Mouse (Mus musculus): ENCODE results near the gene Aatk. TPM values are rescaled to one million over a fixed set of nuclear protein-coding genes. Genes with fewer than 3 reads are reported as not detected.

The Aatk gene
- total and polyA plus RNA-seq, 2 experiments from 2014 or later, result 31.7 to 110 TPM

DNA sequence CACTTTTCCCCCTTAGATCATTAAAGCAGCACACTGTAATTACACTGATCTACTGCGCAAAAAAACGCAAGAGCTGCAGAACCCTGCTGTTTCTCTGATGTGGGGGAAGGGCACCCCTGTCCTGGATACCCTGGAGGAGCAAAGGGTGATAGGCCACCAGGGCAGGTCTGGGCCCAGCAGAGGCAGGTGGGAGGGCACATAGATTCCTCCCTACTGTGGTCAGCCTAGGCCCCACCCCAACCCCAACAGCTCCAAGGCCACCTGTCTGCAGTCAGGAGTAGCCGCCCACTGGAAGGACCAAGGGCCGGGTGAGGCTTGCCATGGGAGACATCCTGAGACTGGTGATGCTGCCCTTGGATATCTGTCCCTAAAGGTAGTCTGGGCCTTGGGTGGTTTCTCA is 1.6 kb downstream of the Aatk start:
- WGBS, result 34% methylated on average over 4 of the region's 4 CpGs
- Histone ChIP-seq H3K4me2 (ENCODE audit: low read depth) (peak overlapping the region; percentile 90), H3K27me3 (ENCODE audit: insufficient read depth, low read length) (no peaks in the 10 kb centered on the region), H3K27ac (ENCODE audit: low read depth, low read length) (peak overlapping the region; percentile 94), H3K9ac (peak overlapping the region; percentile 98), H3K4me1 (ENCODE audit: insufficient read depth) (peaks cover 18% of the 10 kb centered on the region), H3K36me3 (ENCODE audit: insufficient read depth) (no peaks in the 10 kb centered on the region), H3K9me3 (ENCODE audit: low read length) (no peaks in the 10 kb centered on the region), H3K4me3 (ENCODE audit: low read depth, low read length) (peak overlapping the region; percentile 80)
- ATAC-seq (no peak), DNase-seq (no peak)
- TF ChIP-seq CTCF (IDR thresholded peaks at IDR 0.05; ENCODE audit: low read depth), result no peak

DNA sequence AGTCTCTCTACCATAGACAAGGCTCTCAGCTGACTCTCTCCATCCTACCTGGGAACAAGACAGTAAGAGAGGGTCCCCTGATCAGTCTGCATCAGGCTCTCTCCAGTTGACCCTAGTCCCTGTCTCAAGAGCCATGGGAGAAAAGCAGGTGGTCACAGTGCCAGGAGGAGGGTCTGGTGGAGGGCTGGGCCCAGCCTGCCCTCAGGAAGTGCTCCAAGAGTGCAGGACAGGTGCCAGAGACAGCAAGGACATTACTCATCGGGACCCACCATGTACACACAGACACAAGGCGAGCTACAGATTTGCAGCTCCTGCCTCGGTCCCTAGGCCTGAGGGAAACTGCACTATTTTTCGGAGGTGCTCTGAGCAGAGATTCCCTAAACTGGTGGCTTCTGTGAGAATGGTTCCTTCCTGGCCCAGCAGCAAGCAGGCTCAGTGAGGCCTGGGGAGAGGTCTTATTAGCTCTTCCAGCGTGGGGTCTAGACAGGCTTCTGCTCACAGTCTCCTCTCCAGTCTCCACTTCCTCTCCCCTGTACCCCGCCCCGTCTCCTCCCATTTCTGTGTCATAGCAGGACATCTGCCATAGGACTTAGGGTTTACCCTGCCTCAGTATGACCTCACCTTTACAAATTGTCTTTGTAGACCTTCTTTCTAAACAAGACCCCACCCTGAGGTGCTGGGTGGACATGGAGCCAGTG is 4.7 kb downstream of the Aatk start:
- no peaks in the 10 kb centered on the region for H3K27me3 ChIP-seq (ENCODE audit: insufficient read depth, low read length)
- H3K4me1 ChIP-seq (ENCODE audit: insufficient read depth), result peaks cover 14% of the 10 kb centered on the region; the same call in 1 of the 2 replicates
- H3K4me3 ChIP-seq (ENCODE audit: low read depth, low read length), result no peak overlapping the region
- DNase-seq, result no peak
- 84% methylated on average over 7 of the region's 7 CpGs for WGBS
- no peak for TF ChIP-seq CTCF (IDR thresholded peaks at IDR 0.05; ENCODE audit: low read depth)
- no peak overlapping the region for H3K27ac ChIP-seq (ENCODE audit: low read depth, low read length)
- no peaks in the 10 kb centered on the region for H3K9me3 ChIP-seq (ENCODE audit: low read length)
- ATAC-seq, result no peak
- no peak overlapping the region for H3K4me2 ChIP-seq (ENCODE audit: low read depth)
- H3K9ac ChIP-seq, result no peak overlapping the region
- no peaks in the 10 kb centered on the region for H3K36me3 ChIP-seq (ENCODE audit: insufficient read depth)

DNA sequence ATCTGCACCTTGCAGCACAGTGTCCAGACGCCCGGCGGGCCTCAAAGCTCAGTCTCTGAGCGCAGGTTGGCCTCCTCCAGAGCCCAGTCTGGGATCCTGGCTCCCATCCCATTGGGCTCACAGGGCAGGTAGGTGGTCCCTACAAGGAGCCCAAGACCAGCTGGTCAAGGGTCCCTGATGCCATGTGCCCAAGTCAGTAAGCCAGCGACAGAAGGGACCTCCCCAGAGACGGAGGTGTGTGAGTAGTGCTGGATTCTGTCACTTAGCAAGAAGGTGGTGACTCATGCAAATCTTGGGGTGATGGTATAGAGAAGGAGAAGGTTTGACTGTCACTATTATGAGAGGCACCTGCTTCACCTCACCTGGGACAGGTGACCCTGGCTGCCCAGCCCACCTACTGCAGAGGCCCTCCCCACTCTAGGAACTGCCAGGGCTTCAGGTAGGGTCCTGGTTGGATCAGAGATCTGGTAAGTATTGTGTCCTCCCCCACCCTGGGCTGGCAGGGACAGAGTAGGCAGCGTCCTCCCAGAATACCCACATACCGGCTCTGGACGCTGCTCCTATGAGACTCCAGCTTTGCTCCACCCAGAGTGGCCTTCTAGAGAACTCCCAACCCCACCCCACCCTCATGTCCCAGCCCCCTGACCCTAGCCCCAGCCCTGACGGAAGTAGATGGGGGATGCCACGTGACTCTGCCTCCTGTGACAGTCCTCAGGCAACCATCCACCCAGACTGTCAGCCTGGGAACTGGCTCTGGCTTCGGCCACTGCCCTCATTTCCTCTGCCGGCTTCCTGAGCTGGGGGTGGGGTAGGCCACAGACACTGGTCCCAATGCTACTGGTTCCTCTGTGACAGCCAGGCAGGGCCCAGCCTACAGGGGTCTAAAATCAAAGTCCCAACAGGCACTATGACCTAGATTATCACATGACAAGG is 5.5 kb downstream of the Aatk start:
- TF ChIP-seq CTCF (IDR thresholded peaks at IDR 0.05; ENCODE audit: low read depth), result no peak
- Histone ChIP-seq H3K4me2 (ENCODE audit: low read depth) (no peak overlapping the region), H3K4me3 (ENCODE audit: low read depth, low read length) (no peak overlapping the region), H3K27me3 (ENCODE audit: insufficient read depth, low read length) (no peaks in the 10 kb centered on the region), H3K27ac (ENCODE audit: low read depth, low read length) (no peak overlapping the region), H3K9me3 (ENCODE audit: low read length) (no peaks in the 10 kb centered on the region), H3K9ac (no peak overlapping the region), H3K36me3 (ENCODE audit: insufficient read depth) (no peaks in the 10 kb centered on the region), H3K4me1 (ENCODE audit: insufficient read depth) (peaks cover 14% of the 10 kb centered on the region; the same call in 1 of the 2 replicates)
- DNase-seq (no peak), ATAC-seq (no peak)
- WGBS, result 68% methylated on average over 13 of the region's 13 CpGs

DNA sequence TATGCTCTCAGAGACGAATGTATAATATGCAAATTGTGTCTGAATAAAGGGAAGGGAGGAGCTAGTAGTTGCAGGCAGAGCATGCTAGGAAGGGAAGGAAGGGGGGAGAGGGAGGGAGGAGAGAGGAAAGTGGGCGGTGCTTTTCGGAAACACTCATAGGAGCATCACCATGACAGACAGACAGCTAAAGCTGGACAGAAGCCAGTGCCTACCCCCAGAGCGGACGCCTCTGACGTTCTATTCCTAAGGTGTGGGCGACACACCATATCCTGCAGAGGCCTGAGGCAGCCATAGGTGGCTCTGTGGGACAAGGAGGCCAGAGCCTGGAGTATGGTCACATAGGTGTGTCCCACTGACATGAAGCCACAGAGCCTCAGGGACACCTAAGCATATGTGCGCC is 6.5 kb downstream of the Aatk start:
- Histone ChIP-seq H3K4me1 (ENCODE audit: insufficient read depth) (peaks cover 14% of the 10 kb centered on the region; the same call in 1 of the 2 replicates), H3K27ac (ENCODE audit: low read depth, low read length) (no peak overlapping the region), H3K4me3 (ENCODE audit: low read depth, low read length) (no peak overlapping the region), H3K36me3 (ENCODE audit: insufficient read depth) (no peaks in the 10 kb centered on the region), H3K9ac (no peak overlapping the region), H3K4me2 (ENCODE audit: low read depth) (no peak overlapping the region), H3K9me3 (ENCODE audit: low read length) (no peaks in the 10 kb centered on the region), H3K27me3 (ENCODE audit: insufficient read depth, low read length) (no peaks in the 10 kb centered on the region)
- DNase-seq (no peak), ATAC-seq (peak; percentile 40; the same call in 1 of the 2 replicates)
- 64% methylated on average over 8 of the region's 8 CpGs for WGBS
- TF ChIP-seq CTCF (IDR thresholded peaks at IDR 0.05; ENCODE audit: low read depth), result no peak

DNA sequence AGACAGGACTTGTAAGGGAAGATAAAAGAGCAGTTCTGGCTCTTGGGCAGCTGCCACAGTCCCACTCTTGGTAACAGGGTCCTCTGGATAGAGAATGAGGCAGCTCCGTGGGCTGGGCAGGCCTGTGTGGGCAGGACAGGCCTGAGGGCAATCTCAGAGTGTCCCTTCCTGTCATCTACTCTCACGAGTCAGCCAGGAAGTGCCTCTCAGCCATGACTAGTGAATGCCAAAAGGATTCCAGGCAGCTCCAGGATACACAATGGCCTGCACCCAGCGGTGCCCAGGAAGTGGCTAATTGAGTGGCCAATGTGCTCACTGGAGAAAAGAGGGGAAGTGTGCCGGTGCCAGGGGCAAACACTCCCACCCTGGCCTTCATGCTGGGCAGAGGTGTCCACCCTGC is 7.4 kb downstream of the Aatk start:
- Histone ChIP-seq H3K4me1 (ENCODE audit: insufficient read depth) (peaks cover 6% of the 10 kb centered on the region; the same call in 1 of the 2 replicates), H3K27ac (ENCODE audit: low read depth, low read length) (peak overlapping the region; percentile 22; the same call in 1 of the 2 replicates), H3K36me3 (ENCODE audit: insufficient read depth) (no peaks in the 10 kb centered on the region), H3K9me3 (ENCODE audit: low read length) (no peaks in the 10 kb centered on the region), H3K4me2 (ENCODE audit: low read depth) (no peak overlapping the region), H3K27me3 (ENCODE audit: insufficient read depth, low read length) (no peaks in the 10 kb centered on the region), H3K9ac (no peak overlapping the region), H3K4me3 (ENCODE audit: low read depth, low read length) (no peak overlapping the region)
- no peak for TF ChIP-seq CTCF (IDR thresholded peaks at IDR 0.05; ENCODE audit: low read depth)
- ATAC-seq (peak; percentile 41), DNase-seq (no peak)
- whole genome bisulfite sequencing, result 23% methylated on average over 4 of the region's 4 CpGs

DNA sequence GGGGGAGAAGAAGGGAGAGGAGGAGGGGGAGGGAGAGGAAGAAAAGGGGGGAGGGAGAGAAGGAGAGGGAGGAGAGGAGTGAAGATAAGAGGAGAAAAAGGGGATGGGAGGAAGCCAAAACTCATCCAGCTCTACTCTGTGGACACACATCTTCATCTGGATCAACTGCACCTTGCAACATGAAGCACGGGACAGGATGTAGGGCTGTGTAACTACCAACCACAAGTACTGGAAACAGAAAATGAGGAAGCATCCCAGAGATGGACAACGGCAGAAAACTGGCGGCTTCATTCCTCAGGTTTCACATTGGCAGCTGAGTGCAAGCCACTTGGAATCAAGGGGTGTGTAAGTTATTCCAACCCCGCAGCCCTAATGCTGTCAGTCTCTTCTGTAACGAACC is 12.2 kb downstream of the Aatk start:
- ATAC-seq, result no peak
- H3K36me3 ChIP-seq (ENCODE audit: insufficient read depth), result no peaks in the 10 kb centered on the region
- no peaks in the 10 kb centered on the region for H3K9me3 ChIP-seq (ENCODE audit: low read length)
- no peak overlapping the region for H3K9ac ChIP-seq
- H3K4me2 ChIP-seq (ENCODE audit: low read depth), result no peak overlapping the region
- H3K4me3 ChIP-seq (ENCODE audit: low read depth, low read length), result no peak overlapping the region
- TF ChIP-seq CTCF (IDR thresholded peaks at IDR 0.05; ENCODE audit: low read depth), result no peak
- no peaks in the 10 kb centered on the region for H3K4me1 ChIP-seq (ENCODE audit: insufficient read depth)
- H3K27me3 ChIP-seq (ENCODE audit: insufficient read depth, low read length), result no peaks in the 10 kb centered on the region
- H3K27ac ChIP-seq (ENCODE audit: low read depth, low read length), result no peak overlapping the region
- WGBS, result 75% methylated on average over 5 of the region's 5 CpGs
- DNase-seq, result no peak

DNA sequence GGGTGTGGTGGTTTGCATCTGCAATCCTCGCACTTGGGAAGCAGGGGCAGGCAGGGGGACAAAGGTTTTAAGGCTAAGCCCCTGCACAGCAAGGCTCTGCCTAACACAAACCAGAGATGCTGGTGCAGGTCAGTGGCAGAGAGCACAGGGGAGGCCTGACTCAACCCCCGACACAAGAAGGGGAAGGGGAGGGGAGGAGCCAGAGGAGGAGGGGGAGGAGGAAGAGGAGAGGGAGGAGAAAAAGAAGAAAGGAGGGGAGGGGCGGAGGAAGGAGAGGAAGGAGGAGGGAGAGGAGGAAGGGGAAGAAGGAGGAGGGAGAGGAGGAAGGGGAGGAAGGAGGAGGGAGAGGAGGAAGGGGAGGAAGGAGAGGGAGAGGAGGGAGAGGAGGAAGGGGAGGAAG is 12.7 kb downstream of the Aatk start:
- Histone ChIP-seq H3K4me3 (ENCODE audit: low read depth, low read length) (no peak overlapping the region), H3K4me2 (ENCODE audit: low read depth) (no peak overlapping the region), H3K9ac (no peak overlapping the region), H3K27ac (ENCODE audit: low read depth, low read length) (no peak overlapping the region), H3K27me3 (ENCODE audit: insufficient read depth, low read length) (no peaks in the 10 kb centered on the region), H3K9me3 (ENCODE audit: low read length) (no peaks in the 10 kb centered on the region), H3K4me1 (ENCODE audit: insufficient read depth) (no peaks in the 10 kb centered on the region), H3K36me3 (ENCODE audit: insufficient read depth) (no peaks in the 10 kb centered on the region)
- 30% methylated on average over 3 of the region's 3 CpGs for WGBS
- DNase-seq (no peak), ATAC-seq (no peak)
- no peak for TF ChIP-seq CTCF (IDR thresholded peaks at IDR 0.05; ENCODE audit: low read depth)
